Mouse (Mus musculus): ENCODE results near the gene Srgap1. TPM values are rescaled to one million over a fixed set of nuclear protein-coding genes. Genes with fewer than 3 reads are reported as not detected.

The Srgap1 gene
- total RNA-seq, 4 experiments from 2014 or later: 9.1 to 13.0 (median 10.6) TPM

GRCm38 (mm10) chr10:121885512-121886218 lies 161.4 kb downstream of the Srgap1 start:
- DNase-seq (ENCODE audit: low spot score in 2 of 2): no peak

- peak in 1 of 2 experiments; percentile 24 for DNase-seq (ENCODE audit: low spot score in 2 of 2)
These were observed 164.7 kb downstream of the Srgap1 start for GRCm38 (mm10) chr10:121882461-121882860.

- no peak for DNase-seq (ENCODE audit: low spot score in 2 of 2)
These were observed 168.3 kb downstream of the Srgap1 start for GRCm38 (mm10) chr10:121878855-121879254.

GRCm38 (mm10) chr10:121877906-121878305 lies 169.2 kb downstream of the Srgap1 start:
- DNase-seq (ENCODE audit: low spot score in 2 of 2): no peak

DNA sequence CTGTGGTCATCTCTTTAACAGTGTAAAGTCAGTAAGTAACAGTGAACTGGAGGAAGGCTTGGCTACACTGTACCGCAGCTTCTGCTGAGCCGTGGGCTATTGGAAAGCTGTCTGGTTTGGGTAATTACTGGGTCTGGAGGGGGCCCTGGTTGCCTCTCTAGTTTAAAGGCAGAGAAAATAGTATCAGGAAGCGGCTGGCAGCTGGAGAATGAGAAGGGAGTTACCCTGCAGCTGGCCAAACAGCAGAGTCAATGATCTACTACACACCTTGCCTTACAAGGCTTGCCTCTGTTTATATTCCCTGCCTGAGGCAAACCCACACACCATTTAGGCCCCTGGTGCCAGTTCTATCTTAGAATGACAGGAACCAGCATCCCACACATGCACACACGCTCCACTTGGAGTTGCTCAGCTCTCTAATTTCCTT lies 174.0 kb downstream of the Srgap1 start:
- no peak for DNase-seq (ENCODE audit: low spot score in 2 of 2)

- no peak for DNase-seq (ENCODE audit: low spot score in 2 of 2)
These were observed 177.2 kb downstream of the Srgap1 start for GRCm38 (mm10) chr10:121869941-121870340.

- no peak for DNase-seq (ENCODE audit: low spot score in 2 of 2)
These were observed 178.9 kb downstream of the Srgap1 start for GRCm38 (mm10) chr10:121868255-121868654.

- DNase-seq (ENCODE audit: low spot score in 2 of 2): no peak
These were observed 181.4 kb downstream of the Srgap1 start for GRCm38 (mm10) chr10:121865503-121866239.

DNA sequence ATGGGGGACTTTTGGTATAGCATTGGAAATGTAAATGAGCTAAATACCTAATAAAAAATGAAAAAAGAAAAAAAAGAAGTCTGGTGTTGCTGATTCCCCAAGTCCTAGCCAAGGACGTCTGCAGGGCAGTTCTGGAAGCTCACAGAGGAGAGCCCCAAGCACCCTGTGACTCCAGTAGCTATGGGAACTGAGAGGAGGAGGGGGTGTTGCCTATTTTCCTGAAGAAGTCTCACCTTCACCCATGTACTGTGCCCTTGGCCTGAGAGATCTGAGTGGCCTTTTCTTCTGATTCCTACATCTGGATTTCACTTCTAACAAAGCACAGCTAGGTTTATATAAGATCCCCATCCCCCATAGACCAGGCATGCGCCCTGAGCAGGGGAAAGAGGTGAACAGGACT lies 186.2 kb downstream of the Srgap1 start:
- DNase-seq (ENCODE audit: low spot score in 2 of 2): no peak

DNA sequence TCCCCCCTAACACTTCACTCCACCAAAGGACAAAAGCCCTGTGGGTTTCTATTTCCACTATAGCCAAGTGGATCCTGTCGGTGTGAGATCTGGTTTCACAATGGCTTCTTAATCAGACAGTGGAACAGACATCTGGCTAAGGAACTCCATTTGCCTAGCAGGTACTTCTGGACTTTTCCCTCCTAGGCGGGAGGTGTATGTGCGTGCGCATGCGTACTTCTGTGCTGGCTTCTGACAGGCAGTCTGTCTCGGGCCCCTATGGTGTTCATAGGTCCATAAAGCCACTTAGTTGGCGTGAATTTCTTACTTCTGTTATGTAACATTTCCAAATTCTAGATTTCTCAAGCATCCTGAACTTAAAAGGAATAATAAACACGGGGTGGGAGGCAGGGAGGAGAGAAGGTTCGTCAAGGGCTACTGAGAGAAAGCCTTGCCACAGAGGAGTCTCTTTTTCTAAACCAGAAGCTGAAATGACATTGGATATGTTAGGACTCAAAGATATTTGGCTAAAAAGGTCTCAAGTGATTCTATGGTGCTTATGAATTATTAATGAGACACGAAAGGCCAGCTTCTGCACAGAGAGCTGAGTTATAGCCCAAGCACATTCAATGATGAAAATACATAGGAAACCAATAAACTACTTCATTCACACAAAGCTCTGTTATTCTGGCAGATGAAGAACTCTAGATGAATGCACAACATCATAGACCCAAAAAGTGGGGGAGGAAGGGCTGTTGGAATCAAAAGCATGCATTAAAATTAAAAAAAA lies 187.1 kb downstream of the Srgap1 start:
- no peak for DNase-seq (ENCODE audit: low spot score in 2 of 2)

DNA sequence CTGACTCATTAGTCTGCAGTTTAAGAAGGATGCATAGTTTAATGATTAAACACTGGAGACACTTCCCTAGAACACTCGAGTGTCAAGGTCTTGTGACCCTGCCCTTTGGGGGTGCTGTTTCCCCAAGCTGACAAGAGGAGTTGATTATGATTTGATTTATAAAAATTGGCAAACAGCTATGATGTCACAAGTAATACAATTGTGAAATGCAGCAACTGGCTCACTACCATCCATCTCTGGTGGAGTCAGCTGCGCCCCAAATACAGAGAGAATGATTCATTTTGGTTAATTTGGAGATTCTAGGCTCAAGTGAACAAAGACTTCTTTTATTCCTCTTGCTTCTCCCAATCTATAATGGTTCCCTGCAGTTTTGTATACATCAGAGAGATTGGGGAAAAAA lies 188.2 kb downstream of the Srgap1 start:
- peak in 1 of 2 experiments; percentile 21 for DNase-seq (ENCODE audit: low spot score in 2 of 2)

DNA sequence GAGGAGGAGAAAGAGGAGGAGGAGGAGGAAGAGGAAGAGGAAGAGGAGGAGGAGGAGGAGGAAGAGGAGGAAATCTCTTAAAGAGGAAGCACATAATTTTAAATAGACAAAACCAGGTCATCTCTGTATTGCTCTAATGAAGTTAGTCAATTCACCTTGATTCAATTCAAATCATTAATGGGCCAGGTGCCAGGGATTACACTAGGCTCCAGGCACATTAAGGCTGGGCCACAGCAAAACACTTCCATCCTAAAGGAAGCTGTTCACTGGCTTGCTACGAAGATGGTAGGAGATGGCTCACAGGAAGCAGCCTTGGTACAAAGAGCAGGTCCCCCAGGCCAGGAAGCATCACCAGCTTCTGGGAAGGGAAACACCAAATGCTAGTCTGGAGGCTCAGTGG lies 189.0 kb downstream of the Srgap1 start:
- no peak for DNase-seq (ENCODE audit: low spot score in 2 of 2)

- DNase-seq (ENCODE audit: low spot score in 2 of 2): no peak
These were observed 191.2 kb downstream of the Srgap1 start for GRCm38 (mm10) chr10:121855863-121856446.

GRCm38 (mm10) chr10:121853385-121853808 lies 193.7 kb downstream of the Srgap1 start:
- DNase-seq (ENCODE audit: low spot score in 2 of 2): no peak

DNA sequence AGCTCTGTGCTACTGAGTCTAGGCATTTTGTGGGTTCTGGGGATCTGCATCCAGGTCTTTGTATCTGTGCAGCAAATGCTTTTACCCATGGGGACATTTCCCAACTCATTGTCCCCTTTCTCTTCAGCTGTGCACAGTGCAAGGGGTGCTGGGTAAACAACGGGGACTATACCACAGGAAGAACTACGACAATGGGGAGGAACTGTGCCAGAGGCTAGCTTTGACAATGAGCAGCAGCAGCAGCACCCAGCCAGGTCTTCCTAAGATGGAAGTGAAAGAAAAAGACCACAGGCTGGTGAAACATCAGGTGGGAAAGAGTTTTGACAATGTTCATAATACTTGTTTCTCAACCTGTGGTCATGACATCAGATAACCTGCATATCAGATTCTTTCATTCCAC lies 197.6 kb downstream of the Srgap1 start:
- no peak for DNase-seq (ENCODE audit: low spot score in 2 of 2)

DNA sequence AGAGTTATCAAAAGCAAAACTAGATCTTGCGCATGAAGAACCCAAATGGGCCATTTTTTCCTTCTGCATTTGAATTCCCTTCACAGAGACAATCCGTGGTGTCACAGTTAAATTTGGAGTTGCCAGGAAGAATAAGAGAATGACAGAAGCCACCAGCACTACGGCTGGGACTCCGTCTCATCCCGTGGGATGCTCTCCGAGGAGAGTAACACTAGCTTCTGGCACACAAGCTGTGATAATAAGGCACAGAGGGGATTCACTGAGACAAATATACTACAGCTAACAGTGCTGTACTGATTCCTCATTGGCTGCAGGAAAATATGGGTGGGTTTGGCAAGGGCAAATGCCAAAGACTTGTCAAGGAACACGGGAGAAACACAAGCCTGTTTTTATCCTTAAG lies 201.4 kb downstream of the Srgap1 start:
- peak; percentile 27 to 31 for DNase-seq (ENCODE audit: low spot score in 2 of 2)

DNA sequence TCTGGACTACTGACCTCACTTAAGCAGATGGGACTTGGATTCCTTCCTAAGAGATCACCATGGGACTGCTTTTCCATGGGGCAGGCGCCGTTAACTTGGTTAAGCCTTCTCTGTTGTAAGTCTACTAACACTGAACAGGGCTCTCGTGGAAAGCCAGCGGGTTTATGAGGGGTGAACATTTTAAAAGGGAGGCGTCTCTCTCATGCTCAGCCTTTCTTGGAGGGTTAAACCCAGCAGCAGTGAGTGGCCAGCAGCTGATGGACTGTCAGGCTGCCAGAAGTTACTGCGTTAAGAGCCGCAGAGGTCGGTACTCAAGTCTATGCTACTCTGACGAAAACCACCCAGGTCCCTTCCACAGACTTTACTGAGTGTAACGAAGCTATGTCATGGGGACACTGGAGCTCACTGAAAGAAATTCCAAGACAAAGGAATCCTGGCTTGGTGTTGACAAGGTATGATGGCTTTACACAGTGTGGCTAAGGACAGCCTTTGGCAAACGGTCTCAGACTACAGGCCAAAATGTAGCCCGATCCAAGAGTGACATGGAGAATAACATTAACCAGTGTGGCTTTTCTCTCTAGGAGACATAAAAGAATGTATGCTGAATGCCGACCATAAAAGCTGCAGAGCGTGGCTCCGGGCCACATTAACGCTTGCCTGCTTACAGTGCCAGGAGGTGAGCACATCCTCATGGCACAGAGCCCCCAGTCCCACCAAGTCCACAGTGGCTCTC lies 209.8 kb downstream of the Srgap1 start:
- no peak for DNase-seq (ENCODE audit: low spot score in 2 of 2)

GRCm38 (mm10) chr10:121836507-121837165 lies 210.5 kb downstream of the Srgap1 start:
- DNase-seq (ENCODE audit: low spot score in 2 of 2): peak; percentile 40 to 68

DNA sequence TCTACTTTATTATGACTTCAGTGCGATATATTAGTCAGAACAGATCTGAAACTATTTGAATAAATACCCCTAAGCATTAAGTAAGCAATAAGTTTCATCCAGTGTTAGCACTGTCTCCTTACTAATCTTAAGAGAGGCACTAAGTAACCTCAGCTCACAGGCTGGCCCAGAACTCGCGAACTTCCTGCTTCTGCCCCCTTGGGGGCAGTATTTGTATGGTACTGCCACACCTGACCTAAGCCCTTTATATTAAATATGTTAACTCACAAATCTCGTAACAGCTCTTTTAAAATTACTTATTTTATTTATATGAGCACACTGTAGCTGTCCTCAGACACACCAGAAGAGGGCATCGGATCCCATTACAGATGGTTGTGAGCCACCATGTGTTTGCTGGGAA lies 213.7 kb downstream of the Srgap1 start:
- no peak for DNase-seq (ENCODE audit: low spot score in 2 of 2)

Measured in layer of hippocampus, adult 8-10 months (tissue).